Mouse (Mus musculus) spleen, adult 10 weeks (tissue): ENCODE measurements around the gene 7530416G11Rik. TPM values are rescaled to one million over a fixed set of nuclear protein-coding genes. Genes with fewer than 3 reads are reported as not detected.

Experiments used
- polyA plus RNA-seq: library from polyadenylated mRNA; stranded (reverse); fragments of 350-450 nt; fragmentation: Illumina TruSeq; extraction: RNeasy Lipid Tissue Mini Kit (QIAGEN cat#74804); gene quantifications from one replicate; pipeline ENCODE4 v1.2.3, GENCODE M21; 2015; ENCODE audit warnings: low replicate concordance; ENCODE audit not compliant: insufficient read depth

7530416G11Rik gene
- not detected for polyA plus RNA-seq

GRCm38 (mm10) chr15:85503127-85503526, at the start of gene 7530416G11Rik:
7530416G11Rik (minus strand) TSS chr15:85503227.

Other genes with a start within 250 kb of the 7530416G11Rik start
- gene Atxn10, start 167.0 kb downstream of the 7530416G11Rik start, polyA plus RNA-seq: 80.4 TPM
- not detected for gene Wnt7b, start 79.2 kb upstream of the 7530416G11Rik start, polyA plus RNA-seq
- 0.15 TPM for gene Ppara, start 231.8 kb upstream of the 7530416G11Rik start, polyA plus RNA-seq